Mouse (Mus musculus): ENCODE results near the gene Nrxn2. TPM values are rescaled to one million over a fixed set of nuclear protein-coding genes. Genes with fewer than 3 reads are reported as not detected.
A peak's percentile ranks its signal among the peaks of the same experiment; 100 is the strongest.

Gene Nrxn2
- polyA plus RNA-seq, 1 experiment: 2.2 TPM

DNA sequence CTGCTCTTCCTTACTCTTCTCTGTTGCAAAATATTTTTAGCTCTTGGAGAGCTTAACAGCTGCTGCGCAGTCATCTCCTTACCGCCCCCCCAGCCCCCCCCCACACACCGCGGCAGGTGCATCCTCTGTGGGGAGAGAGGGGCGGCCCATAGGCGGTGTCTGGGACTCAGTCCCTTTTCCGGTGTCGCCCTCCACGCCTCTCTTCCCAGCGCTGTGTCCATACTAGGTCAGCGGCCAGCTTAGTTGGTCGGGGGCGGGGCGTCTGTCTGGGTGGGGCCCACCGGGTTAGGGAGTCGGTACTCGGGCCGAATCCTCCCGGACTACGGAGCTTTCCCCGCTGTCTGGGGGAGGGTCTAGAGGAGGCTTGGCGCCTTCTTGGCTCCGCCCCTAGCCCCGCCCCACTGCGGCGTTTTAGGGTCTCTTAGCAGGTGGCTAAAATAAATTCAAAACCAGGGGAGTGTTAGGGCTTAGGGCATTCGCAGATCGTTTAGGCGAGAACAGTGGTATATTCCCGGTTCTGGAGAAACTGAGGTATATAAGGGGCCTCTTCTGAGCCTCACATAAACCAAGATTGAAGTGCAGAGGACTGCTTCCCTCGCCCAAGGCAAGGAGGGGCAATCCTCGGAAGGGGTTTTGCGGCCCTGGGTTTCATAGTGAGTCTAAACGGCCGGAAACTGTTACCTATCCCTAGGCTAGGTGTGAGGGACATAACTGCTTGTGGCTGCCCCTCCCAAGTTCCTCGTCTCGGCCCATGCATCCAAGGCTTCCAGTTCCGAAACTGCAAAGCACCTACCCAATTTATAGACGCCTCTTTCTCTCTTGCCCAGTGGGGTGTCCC lies 19.9 kb upstream of the Nrxn2 start:
- peak overlapping the region; percentile 83 for H3K4me3 ChIP-seq (ENCODE audit: extremely low read depth, insufficient read depth, insufficient read length)
- H3K27ac ChIP-seq (ENCODE audit: insufficient read depth, low read length): peak overlapping the region; percentile 99
- H3K36me3 ChIP-seq (ENCODE audit: control insufficient read depth, insufficient read depth, low read length): peaks cover 11% of the 10 kb centered on the region
- H3K27me3 ChIP-seq (ENCODE audit: control insufficient read depth, insufficient read depth, low read length): no peaks in the 10 kb centered on the region
- TF ChIP-seq POLR2A (IDR thresholded peaks at IDR 0.05; ENCODE audit: low read depth, low read length) (peak; percentile 19; the same call in 1 of the 2 replicates), CTCF (IDR thresholded peaks at IDR 0.05; ENCODE audit: extremely low read depth, insufficient read depth, insufficient read length, insufficient replicate concordance) (no peak)
- peak; percentile 47 to 86 for DNase-seq (ENCODE audit: low read depth in 1 of 2, low spot score in 2 of 2)
- H3K4me1 ChIP-seq (ENCODE audit: control insufficient read depth, insufficient read depth, insufficient read length): peaks cover 15% of the 10 kb centered on the region; the same call in 1 of the 2 replicates
- WGBS: under 1% methylated on average over 39 of the region's 39 CpGs

GRCm38 (mm10) chr19:6399285-6400095 lies 19.0 kb upstream of the Nrxn2 start, which contains the start of gene Rasgrp2:
Gene Rasgrp2, plus strand, starts transcription at chr19:6399340.
- H3K36me3 ChIP-seq (ENCODE audit: control insufficient read depth, insufficient read depth, low read length): peaks cover 18% of the 10 kb centered on the region
- WGBS: 2% methylated on average over 76 of the region's 87 CpGs
- no peaks in the 10 kb centered on the region for H3K27me3 ChIP-seq (ENCODE audit: control insufficient read depth, insufficient read depth, low read length)
- H3K4me1 ChIP-seq (ENCODE audit: control insufficient read depth, insufficient read depth, insufficient read length): peaks cover 15% of the 10 kb centered on the region; the same call in 1 of the 2 replicates
- H3K4me3 ChIP-seq (ENCODE audit: extremely low read depth, insufficient read depth, insufficient read length): peak within 1 kb of the TSS; percentile 83
- TF ChIP-seq CTCF (IDR thresholded peaks at IDR 0.05; ENCODE audit: extremely low read depth, insufficient read depth, insufficient read length, insufficient replicate concordance) (no peak), POLR2A (IDR thresholded peaks at IDR 0.05; ENCODE audit: low read depth, low read length) (peak; percentile 58)
- H3K27ac ChIP-seq (ENCODE audit: insufficient read depth, low read length): peak within 1 kb of the TSS; percentile 99
- DNase-seq (ENCODE audit: low read depth in 1 of 2, low spot score in 2 of 2): peak; percentile 57 to 97

GRCm38 (mm10) chr19:6400096-6401086 lies 18.1 kb upstream of the Nrxn2 start:
- TF ChIP-seq POLR2A (IDR thresholded peaks at IDR 0.05; ENCODE audit: low read depth, low read length) (no peak), CTCF (IDR thresholded peaks at IDR 0.05; ENCODE audit: extremely low read depth, insufficient read depth, insufficient read length, insufficient replicate concordance) (no peak)
- Histone ChIP-seq H3K4me3 (ENCODE audit: extremely low read depth, insufficient read depth, insufficient read length) (peak overlapping the region; percentile 83), H3K4me1 (ENCODE audit: control insufficient read depth, insufficient read depth, insufficient read length) (peaks cover 15% of the 10 kb centered on the region; the same call in 1 of the 2 replicates), H3K27me3 (ENCODE audit: control insufficient read depth, insufficient read depth, low read length) (no peaks in the 10 kb centered on the region), H3K36me3 (ENCODE audit: control insufficient read depth, insufficient read depth, low read length) (peaks cover 27% of the 10 kb centered on the region), H3K27ac (ENCODE audit: insufficient read depth, low read length) (peak overlapping the region; percentile 99)
- DNase-seq (ENCODE audit: low read depth in 1 of 2, low spot score in 2 of 2): peak; percentile 46 to 54
- under 1% methylated on average over 29 of the region's 29 CpGs for WGBS

DNA sequence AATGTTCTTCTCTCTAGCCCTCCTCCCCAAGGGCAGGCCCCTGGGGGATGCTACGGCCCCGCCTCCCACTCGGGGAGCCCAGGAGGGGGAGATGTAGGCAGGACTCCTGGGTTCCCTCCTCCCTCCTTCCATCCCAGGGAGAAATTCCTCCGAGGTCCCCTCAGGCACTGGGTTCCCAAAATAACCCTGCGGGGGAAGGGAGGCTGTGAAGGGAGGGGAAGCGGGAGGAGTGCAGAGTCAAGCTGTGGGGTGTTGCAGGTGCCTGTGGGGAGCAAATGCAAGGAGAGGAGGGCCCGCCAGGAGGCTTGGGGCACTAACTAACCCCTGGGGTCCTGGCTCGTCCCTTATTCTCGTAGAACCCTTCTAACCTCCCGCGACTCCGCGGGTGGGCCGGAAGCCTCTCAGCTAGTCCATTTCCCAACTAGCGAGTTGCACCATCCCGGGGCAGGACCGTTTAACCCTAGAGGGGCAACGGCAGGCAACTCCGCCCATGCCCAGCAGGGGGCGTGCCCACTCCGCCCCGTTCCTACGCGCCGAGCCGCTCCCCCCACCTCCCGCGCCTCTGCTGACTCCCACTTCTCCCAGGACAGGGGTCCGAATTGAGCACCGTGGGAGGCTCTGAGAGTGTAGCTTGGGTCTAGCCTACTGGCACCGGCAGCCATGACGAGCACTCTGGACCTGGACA lies 17.3 kb upstream of the Nrxn2 start:
- Histone ChIP-seq H3K4me3 (ENCODE audit: extremely low read depth, insufficient read depth, insufficient read length) (peak overlapping the region; percentile 83), H3K4me1 (ENCODE audit: control insufficient read depth, insufficient read depth, insufficient read length) (peaks cover 15% of the 10 kb centered on the region; the same call in 1 of the 2 replicates), H3K36me3 (ENCODE audit: control insufficient read depth, insufficient read depth, low read length) (peaks cover 28% of the 10 kb centered on the region), H3K27me3 (ENCODE audit: control insufficient read depth, insufficient read depth, low read length) (no peaks in the 10 kb centered on the region), H3K27ac (ENCODE audit: insufficient read depth, low read length) (peak overlapping the region; percentile 99)
- peak; percentile 41 to 84 for DNase-seq (ENCODE audit: low read depth in 1 of 2, low spot score in 2 of 2)
- under 1% methylated on average over 32 of the region's 32 CpGs for WGBS
- peak; percentile 92 for TF ChIP-seq CTCF (IDR thresholded peaks at IDR 0.05; ENCODE audit: extremely low read depth, insufficient read depth, insufficient read length, insufficient replicate concordance)
- TF ChIP-seq POLR2A (IDR thresholded peaks at IDR 0.05; ENCODE audit: low read depth, low read length): no peak

- H3K27ac ChIP-seq (ENCODE audit: insufficient read depth, low read length): peak overlapping the region; percentile 62
- WGBS: 5% methylated on average over 9 of the region's 9 CpGs
- DNase-seq (ENCODE audit: low read depth in 1 of 2, low spot score in 2 of 2): no peak
- peaks cover 29% of the 10 kb centered on the region for H3K36me3 ChIP-seq (ENCODE audit: control insufficient read depth, insufficient read depth, low read length)
- no peaks in the 10 kb centered on the region for H3K27me3 ChIP-seq (ENCODE audit: control insufficient read depth, insufficient read depth, low read length)
- peak overlapping the region; percentile 83 for H3K4me3 ChIP-seq (ENCODE audit: extremely low read depth, insufficient read depth, insufficient read length)
- TF ChIP-seq POLR2A (IDR thresholded peaks at IDR 0.05; ENCODE audit: low read depth, low read length): no peak
- TF ChIP-seq CTCF (IDR thresholded peaks at IDR 0.05; ENCODE audit: extremely low read depth, insufficient read depth, insufficient read length, insufficient replicate concordance): no peak
- peaks cover 15% of the 10 kb centered on the region; the same call in 1 of the 2 replicates for H3K4me1 ChIP-seq (ENCODE audit: control insufficient read depth, insufficient read depth, insufficient read length)
Measured at GRCm38 (mm10) chr19:6401951-6402350, 16.6 kb upstream of the Nrxn2 start.
